In genomic region chr3:89714359-89715206, GRCm38 (mm10) we compare ENCODE assay signal across 8 mouse cellular contexts. TPM values are rescaled to one million over a fixed set of nuclear protein-coding genes. Genes with fewer than 3 reads are reported as not detected.
A peak's percentile ranks its signal among the peaks of the same experiment; 100 is the strongest.
DNase-seq lines count a peak whose midpoint lies in the region; ATAC-seq and TF ChIP-seq lines count a peak whose summit lies in the region.

Gene Adar, plus strand, starts transcription at chr3:89715022.

- H3K79me3 ChIP-seq in C2C12 (ENCODE audit: low read depth) = peaks cover 17% of the 10 kb centered on the region

- peak within 1 kb of the TSS; percentile 91 for H3K27ac ChIP-seq in heart, embryonic 10.5 days
- H3K27ac ChIP-seq in kidney, embryonic 15.5 days = peak within 1 kb of the TSS; percentile 39; the same call in 1 of the 2 replicates
- H3K27ac ChIP-seq in limb, embryonic 15.5 days = peak within 1 kb of the TSS; percentile 54
- peak within 1 kb of the TSS; percentile 94 for H3K27ac ChIP-seq in midbrain, postnatal 0 days (ENCODE audit: low read depth, low read length)

- peaks cover 23% of the 10 kb centered on the region for H3K4me1 ChIP-seq in heart, embryonic 10.5 days
- peaks cover 14% of the 10 kb centered on the region for H3K4me1 ChIP-seq in kidney, embryonic 15.5 days
- H3K4me1 ChIP-seq in limb, embryonic 15.5 days = peaks cover 12% of the 10 kb centered on the region
- H3K4me1 ChIP-seq in midbrain, postnatal 0 days (ENCODE audit: insufficient read depth, low read length) = no peaks in the 10 kb centered on the region

- peaks cover 6% of the 10 kb centered on the region for H3K27me3 ChIP-seq in C2C12 (ENCODE audit: control insufficient read depth, insufficient read depth, insufficient read length)
- H3K27me3 ChIP-seq in heart, embryonic 10.5 days (ENCODE audit: insufficient read depth, poor library complexity, severe bottlenecking) = no peaks in the 10 kb centered on the region
- peaks cover 8% of the 10 kb centered on the region; the same call in 1 of the 2 replicates for H3K27me3 ChIP-seq in kidney, embryonic 15.5 days
- no peaks in the 10 kb centered on the region for H3K27me3 ChIP-seq in limb, embryonic 15.5 days
- no peaks in the 10 kb centered on the region for H3K27me3 ChIP-seq in midbrain, postnatal 0 days (ENCODE audit: insufficient read depth, low read length)

- WGBS in heart, embryonic 10.5 days = 6% methylated on average over 28 of the region's 28 CpGs
- 6% methylated on average over 28 of the region's 28 CpGs for WGBS in kidney, embryonic 15.5 days
- 5% methylated on average over 28 of the region's 28 CpGs for WGBS in limb, embryonic 15.5 days
- WGBS in midbrain, postnatal 0 days = 5% methylated on average over 25 of the region's 28 CpGs

- TF ChIP-seq CTCF in C2C12 (IDR thresholded peaks at IDR 0.05; ENCODE audit: control insufficient read depth, insufficient read depth, insufficient read length) = peak; percentile 28
- TF ChIP-seq CTCF in midbrain, postnatal 0 days (IDR thresholded peaks at IDR 0.05) = peak; percentile 79

- H3K9ac ChIP-seq in kidney, embryonic 15.5 days = peak within 1 kb of the TSS; percentile 90
- peak within 1 kb of the TSS; percentile 87 for H3K9ac ChIP-seq in limb, embryonic 15.5 days
- H3K9ac ChIP-seq in midbrain, postnatal 0 days (replicated peaks; ENCODE audit: low read length, poor library complexity, severe bottlenecking) = peak within 1 kb of the TSS; percentile 96

- H3K79me2 ChIP-seq in C2C12 (ENCODE audit: control insufficient read depth, insufficient read depth) = peaks cover 47% of the 10 kb centered on the region

- DNase-seq in brain, adult 2 months (ENCODE audit: low read depth, low spot score) = peak; percentile 96
- peak; percentile 93 for DNase-seq in heart, embryonic 10.5 days (ENCODE audit: low spot score)
- peak; percentile 92 for DNase-seq in midbrain, postnatal 0 days (ENCODE audit: low spot score)
- peak; percentile 55 to 70 for DNase-seq in spleen, postnatal 36 days (ENCODE audit: low spot score in 2 of 2)

- no peaks in the 10 kb centered on the region for H3K36me3 ChIP-seq in C2C12 (ENCODE audit: control insufficient read depth, insufficient read depth)
- H3K36me3 ChIP-seq in heart, embryonic 10.5 days = no peaks in the 10 kb centered on the region
- no peaks in the 10 kb centered on the region for H3K36me3 ChIP-seq in kidney, embryonic 15.5 days
- H3K36me3 ChIP-seq in limb, embryonic 15.5 days = no peaks in the 10 kb centered on the region
- H3K36me3 ChIP-seq in midbrain, postnatal 0 days (ENCODE audit: insufficient read depth, low read length) = no peaks in the 10 kb centered on the region

- H3ac ChIP-seq in C2C12 (ENCODE audit: control insufficient read depth, insufficient read length, low read depth) = peak within 1 kb of the TSS; percentile 96

- ATAC-seq in erythroblast, adult 5-6 weeks (replicated peaks; ENCODE audit: low FRiP score, poor library complexity, severe bottlenecking) = peak; percentile 75; the same call in 1 of the 2 replicates
- ATAC-seq in kidney, embryonic 15.5 days (replicated peaks; ENCODE audit: low FRiP score) = peak; percentile 79
- ATAC-seq in limb, embryonic 15.5 days (ENCODE audit: insufficient number of reproducible peaks, low FRiP score, low TSS enrichment, low read depth) = peak; percentile 75; the same call in 1 of the 2 replicates
- peak; percentile 92 for ATAC-seq in midbrain, postnatal 0 days (ENCODE audit: low FRiP score)

- H3K4me3 ChIP-seq in C2C12 (ENCODE audit: insufficient read depth, poor library complexity, severe bottlenecking) = peak within 1 kb of the TSS; percentile 68
- H3K4me3 ChIP-seq in heart, embryonic 10.5 days = peak within 1 kb of the TSS; percentile 99
- H3K4me3 ChIP-seq in kidney, embryonic 15.5 days (replicated peaks) = peak within 1 kb of the TSS; percentile 96
- H3K4me3 ChIP-seq in limb, embryonic 15.5 days = peak within 1 kb of the TSS; percentile 93
- H3K4me3 ChIP-seq in midbrain, postnatal 0 days (ENCODE audit: low read depth, low read length) = peak within 1 kb of the TSS; percentile 97

- H3K9me3 ChIP-seq in heart, embryonic 10.5 days = no peaks in the 10 kb centered on the region
- H3K9me3 ChIP-seq in kidney, embryonic 15.5 days (replicated peaks) = 0 out of 2 replicates have a peak, but pooled peaks cover 3% of the 10 kb centered on the region
- H3K9me3 ChIP-seq in limb, embryonic 15.5 days = no peaks in the 10 kb centered on the region
- no peaks in the 10 kb centered on the region for H3K9me3 ChIP-seq in midbrain, postnatal 0 days (ENCODE audit: low read length)

- H3K4me2 ChIP-seq in kidney, embryonic 15.5 days = peak within 1 kb of the TSS; percentile 94
- peak within 1 kb of the TSS; percentile 90 for H3K4me2 ChIP-seq in limb, embryonic 15.5 days
- peak within 1 kb of the TSS; percentile 81 for H3K4me2 ChIP-seq in midbrain, postnatal 0 days (ENCODE audit: low read depth, low read length, poor library complexity, severe bottlenecking)

TF ChIP-seq in C2C12, 6 proteins besides CTCF, POLR2A, EP300 and RAD21:
- TF ChIP-seq CEBPB (IDR thresholded peaks at IDR 0.05; ENCODE audit: low read depth) (no peak), USF1 (IDR thresholded peaks at IDR 0.05; ENCODE audit: low read depth) (peak; percentile 81), MYOD1 (IDR thresholded peaks at IDR 0.05; ENCODE audit: control insufficient read depth, insufficient read length, low read depth) (no peak), MYOG (IDR thresholded peaks at IDR 0.05; ENCODE audit: control insufficient read depth, extremely low read depth, insufficient read length) (no peak), MAX (IDR thresholded peaks at IDR 0.05) (peak; percentile 37), FOSL1 (IDR thresholded peaks at IDR 0.05; ENCODE audit: insufficient read depth, low read length, poor library complexity, severe bottlenecking) (no peak)

RNA-seq across cellular contexts. Expression of gene Adar, which starts in this region (rescaled TPM):
- 10.1 TPM for polyA plus RNA-seq in C2C12 (2012; fragmentation: generic; extraction: Trizol)
- total RNA-seq in erythroblast, adult 5-6 weeks (2015; ENCODE audit: low replicate concordance) = 23.8 and 32.9 TPM in 2 replicates
- total RNA-seq in erythroblast, adult 5-6 weeks (2017; ENCODE audit: low replicate concordance) = 71.8 and 72.0 TPM in 2 replicates
- polyA plus RNA-seq in heart, embryonic 10.5 days (2016; fragmentation: Nextera tagmentation; extraction: Ambion mirVana) = 8.6 and 10.0 TPM in 2 replicates
- polyA plus RNA-seq in kidney, embryonic 15.5 days (2015; fragmentation: Nextera tagmentation; extraction: Ambion mirVana) = 10.4 and 11.7 TPM in 2 replicates
- 10.3 and 10.4 TPM in 2 replicates for polyA plus RNA-seq in limb, embryonic 15.5 days (2015; fragmentation: Nextera tagmentation; extraction: Ambion mirVana)
- total RNA-seq in midbrain, postnatal 0 days (2014; rRNA removed) = 77.1 and 93.6 TPM in 2 replicates
- 21.8 and 22.9 TPM in 2 replicates for polyA plus RNA-seq in midbrain, postnatal 0 days (2015; fragmentation: Nextera tagmentation; extraction: Ambion mirVana)

Comparison
In these comparisons a context has a peak if more than half of its experiments do, and no peak if none do; other contexts are left out.
1. Peak in every context shown above with its lines: DNase-seq, ATAC-seq, H3K4me3 ChIP-seq and H3K27ac ChIP-seq.
2. H3K27ac ChIP-seq: peak in every context shown above with its lines; median percentile 94 in midbrain, postnatal 0 days; 91 in heart, embryonic 10.5 days; 54 in limb, embryonic 15.5 days; 39 in kidney, embryonic 15.5 days.